Mouse (Mus musculus): ENCODE results near the gene Dhx8. TPM values are rescaled to one million over a fixed set of nuclear protein-coding genes. Genes with fewer than 3 reads are reported as not detected.
A peak's percentile ranks its signal among the peaks of the same experiment; 100 is the strongest.

Gene Dhx8
- polyA plus RNA-seq, 1 experiment from 2014 or later: 52.0 TPM

- peaks cover 36% of the 10 kb centered on the region for H3K36me3 ChIP-seq (ENCODE audit: control insufficient read depth, insufficient read depth, low read length)
- no peaks in the 10 kb centered on the region for H3K27me3 ChIP-seq (ENCODE audit: control insufficient read depth, insufficient read depth, low read length)
- 68% methylated on average over 7 of the region's 7 CpGs for WGBS
- no peaks in the 10 kb centered on the region for H3K4me1 ChIP-seq (ENCODE audit: control insufficient read depth, insufficient read depth, low read length)
- no peak overlapping the region for H3K9ac ChIP-seq (ENCODE audit: low read length)
- H3K4me3 ChIP-seq (ENCODE audit: low read depth, low read length): no peak overlapping the region
- peak; percentile 38 for DNase-seq (ENCODE audit: low spot score)
- no peak for ATAC-seq (ENCODE audit: insufficient number of reproducible peaks, low FRiP score, low TSS enrichment, low read depth)
- H3K4me2 ChIP-seq (ENCODE audit: low read depth, severe bottlenecking): no peak overlapping the region
- H3K9me3 ChIP-seq (ENCODE audit: control insufficient read depth, low read length): no peaks in the 10 kb centered on the region
- no peak overlapping the region for H3K27ac ChIP-seq (replicated peaks; ENCODE audit: low read depth, low read length)
These were observed 31.0 kb downstream of the Dhx8 start for GRCm38 (mm10) chr11:101763723-101764122.

GRCm38 (mm10) chr11:101764546-101764945 lies 31.8 kb downstream of the Dhx8 start:
- H3K4me3 ChIP-seq (ENCODE audit: low read depth, low read length): no peak overlapping the region

DNA sequence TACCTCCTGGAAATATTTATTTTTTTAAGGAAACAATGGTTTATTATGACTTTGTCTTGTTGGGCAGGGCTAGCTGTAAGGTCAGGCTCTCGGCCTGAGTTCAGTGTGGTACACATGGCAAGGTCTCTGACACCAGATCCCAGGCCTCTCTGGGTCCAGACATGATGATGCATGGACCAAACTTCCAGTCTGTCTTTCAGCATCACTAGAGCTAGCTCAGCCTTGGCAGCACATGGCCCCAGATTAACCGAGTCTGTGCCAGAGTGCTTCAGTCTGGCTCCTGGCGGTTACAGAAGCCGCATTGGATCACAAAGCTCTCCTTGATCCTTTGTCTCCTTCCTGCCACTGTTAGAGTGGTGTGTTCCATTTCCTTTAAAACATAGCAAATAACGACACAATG lies 34.6 kb downstream of the Dhx8 start:
- Histone ChIP-seq H3K4me2 (ENCODE audit: low read depth, severe bottlenecking) (no peak overlapping the region), H3K9me3 (ENCODE audit: control insufficient read depth, low read length) (no peaks in the 10 kb centered on the region), H3K36me3 (ENCODE audit: control insufficient read depth, insufficient read depth, low read length) (peaks cover 24% of the 10 kb centered on the region), H3K27me3 (ENCODE audit: control insufficient read depth, insufficient read depth, low read length) (no peaks in the 10 kb centered on the region), H3K27ac (replicated peaks; ENCODE audit: low read depth, low read length) (no peak overlapping the region), H3K9ac (ENCODE audit: low read length) (no peak overlapping the region), H3K4me3 (ENCODE audit: low read depth, low read length) (no peak overlapping the region), H3K4me1 (ENCODE audit: control insufficient read depth, insufficient read depth, low read length) (peaks cover 6% of the 10 kb centered on the region)
- DNase-seq (ENCODE audit: low spot score) (no peak), ATAC-seq (ENCODE audit: insufficient number of reproducible peaks, low FRiP score, low TSS enrichment, low read depth) (no peak)
- WGBS: 83% methylated on average over 5 of the region's 5 CpGs

More at GRCm38 (mm10) chr11:101764546-101764945, 31.8 kb downstream of the Dhx8 start:
- no peak overlapping the region for H3K4me2 ChIP-seq (ENCODE audit: low read depth, severe bottlenecking)
- no peaks in the 10 kb centered on the region for H3K4me1 ChIP-seq (ENCODE audit: control insufficient read depth, insufficient read depth, low read length)
- no peak overlapping the region for H3K27ac ChIP-seq (replicated peaks; ENCODE audit: low read depth, low read length)
- peaks cover 32% of the 10 kb centered on the region for H3K36me3 ChIP-seq (ENCODE audit: control insufficient read depth, insufficient read depth, low read length)
- H3K9ac ChIP-seq (ENCODE audit: low read length): no peak overlapping the region
- WGBS: 95% methylated on average over 8 of the region's 8 CpGs
- DNase-seq (ENCODE audit: low spot score) (no peak), ATAC-seq (ENCODE audit: insufficient number of reproducible peaks, low FRiP score, low TSS enrichment, low read depth) (no peak)
- H3K9me3 ChIP-seq (ENCODE audit: control insufficient read depth, low read length): no peaks in the 10 kb centered on the region
- no peaks in the 10 kb centered on the region for H3K27me3 ChIP-seq (ENCODE audit: control insufficient read depth, insufficient read depth, low read length)

GRCm38 (mm10) chr11:101768721-101769120 lies 36.0 kb downstream of the Dhx8 start:
- H3K4me1 ChIP-seq (ENCODE audit: control insufficient read depth, insufficient read depth, low read length): peaks cover 12% of the 10 kb centered on the region
- 92% methylated on average over 6 of the region's 6 CpGs for WGBS
- no peaks in the 10 kb centered on the region for H3K9me3 ChIP-seq (ENCODE audit: control insufficient read depth, low read length)
- H3K4me2 ChIP-seq (ENCODE audit: low read depth, severe bottlenecking): no peak overlapping the region
- ATAC-seq (ENCODE audit: insufficient number of reproducible peaks, low FRiP score, low TSS enrichment, low read depth) (no peak), DNase-seq (ENCODE audit: low spot score) (no peak)
- no peak overlapping the region for H3K4me3 ChIP-seq (ENCODE audit: low read depth, low read length)
- no peak overlapping the region for H3K9ac ChIP-seq (ENCODE audit: low read length)
- peaks cover 20% of the 10 kb centered on the region for H3K36me3 ChIP-seq (ENCODE audit: control insufficient read depth, insufficient read depth, low read length)
- no peaks in the 10 kb centered on the region for H3K27me3 ChIP-seq (ENCODE audit: control insufficient read depth, insufficient read depth, low read length)
- H3K27ac ChIP-seq (replicated peaks; ENCODE audit: low read depth, low read length): no peak overlapping the region

GRCm38 (mm10) chr11:101770266-101770665 lies 37.5 kb downstream of the Dhx8 start:
- H3K4me2 ChIP-seq (ENCODE audit: low read depth, severe bottlenecking): no peak overlapping the region
- H3K27ac ChIP-seq (replicated peaks; ENCODE audit: low read depth, low read length): no peak overlapping the region
- 0 out of 2 replicates have a peak overlapping the region, but pooled peaks have one; percentile 5 for H3K4me3 ChIP-seq (ENCODE audit: low read depth, low read length)
- H3K36me3 ChIP-seq (ENCODE audit: control insufficient read depth, insufficient read depth, low read length): peaks cover 16% of the 10 kb centered on the region; the same call in 1 of the 2 replicates
- 92% methylated on average over 12 of the region's 12 CpGs for WGBS
- H3K27me3 ChIP-seq (ENCODE audit: control insufficient read depth, insufficient read depth, low read length): no peaks in the 10 kb centered on the region
- no peak overlapping the region for H3K9ac ChIP-seq (ENCODE audit: low read length)
- H3K4me1 ChIP-seq (ENCODE audit: control insufficient read depth, insufficient read depth, low read length): peaks cover 12% of the 10 kb centered on the region
- DNase-seq (ENCODE audit: low spot score): no peak
- no peak for ATAC-seq (ENCODE audit: insufficient number of reproducible peaks, low FRiP score, low TSS enrichment, low read depth)
- H3K9me3 ChIP-seq (ENCODE audit: control insufficient read depth, low read length): no peaks in the 10 kb centered on the region

DNA sequence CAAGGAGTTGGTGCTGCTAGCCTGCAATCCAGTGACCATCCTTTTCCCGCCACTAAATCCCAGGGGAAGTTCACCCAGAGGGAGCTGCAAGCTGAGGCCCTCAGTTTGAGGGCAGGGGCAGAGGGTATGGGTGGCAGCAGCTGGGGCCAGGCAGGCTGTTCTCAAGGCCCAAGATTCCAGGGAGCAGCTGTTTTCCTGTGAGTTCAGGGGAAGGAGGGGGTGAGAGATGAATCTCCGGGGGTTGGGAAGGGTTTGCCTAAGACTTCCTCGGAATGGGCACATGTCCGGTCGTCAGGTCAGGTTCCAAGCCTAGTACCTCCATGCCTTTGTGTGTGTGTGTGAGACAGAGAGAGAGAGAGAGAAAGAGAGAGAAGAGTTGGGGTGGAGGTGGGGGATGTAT lies 39.3 kb downstream of the Dhx8 start:
- Histone ChIP-seq H3K4me2 (ENCODE audit: low read depth, severe bottlenecking) (peak overlapping the region; percentile 31), H3K4me3 (ENCODE audit: low read depth, low read length) (no peak overlapping the region), H3K9me3 (ENCODE audit: control insufficient read depth, low read length) (no peaks in the 10 kb centered on the region), H3K4me1 (ENCODE audit: control insufficient read depth, insufficient read depth, low read length) (peaks cover 12% of the 10 kb centered on the region), H3K9ac (ENCODE audit: low read length) (no peak overlapping the region), H3K27me3 (ENCODE audit: control insufficient read depth, insufficient read depth, low read length) (no peaks in the 10 kb centered on the region), H3K36me3 (ENCODE audit: control insufficient read depth, insufficient read depth, low read length) (peaks cover 7% of the 10 kb centered on the region; the same call in 1 of the 2 replicates), H3K27ac (replicated peaks; ENCODE audit: low read depth, low read length) (peak overlapping the region; percentile 61)
- DNase-seq (ENCODE audit: low spot score) (no peak), ATAC-seq (ENCODE audit: insufficient number of reproducible peaks, low FRiP score, low TSS enrichment, low read depth) (no peak)
- WGBS: 16% methylated on average over 5 of the region's 5 CpGs

DNA sequence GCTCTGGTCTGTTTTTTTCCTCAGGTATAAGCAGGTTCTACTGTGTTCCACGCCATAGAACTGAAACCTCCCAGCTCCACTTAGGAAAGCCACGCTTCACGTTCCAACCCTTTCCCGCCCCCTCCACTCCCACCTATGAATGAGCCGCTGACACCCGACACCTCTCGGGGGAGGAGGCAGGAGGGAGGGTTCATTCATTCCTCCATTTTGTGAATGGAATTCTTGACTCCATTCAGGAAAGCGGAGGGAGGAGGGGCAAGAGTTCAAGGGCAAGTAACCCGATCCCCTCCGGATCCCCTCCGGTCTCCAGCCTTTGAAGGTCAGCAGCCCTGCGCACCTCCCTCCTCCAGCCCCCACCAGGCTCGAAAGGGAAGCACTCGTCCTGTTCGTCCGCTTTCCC lies 39.7 kb downstream of the Dhx8 start:
- peaks cover 12% of the 10 kb centered on the region for H3K4me1 ChIP-seq (ENCODE audit: control insufficient read depth, insufficient read depth, low read length)
- H3K9ac ChIP-seq (ENCODE audit: low read length): no peak overlapping the region
- no peaks in the 10 kb centered on the region for H3K27me3 ChIP-seq (ENCODE audit: control insufficient read depth, insufficient read depth, low read length)
- no peaks in the 10 kb centered on the region for H3K9me3 ChIP-seq (ENCODE audit: control insufficient read depth, low read length)
- H3K4me2 ChIP-seq (ENCODE audit: low read depth, severe bottlenecking): peak overlapping the region; percentile 31
- 0 out of 2 replicates have a peak overlapping the region, but pooled peaks have one; percentile 10 for H3K4me3 ChIP-seq (ENCODE audit: low read depth, low read length)
- ATAC-seq (ENCODE audit: insufficient number of reproducible peaks, low FRiP score, low TSS enrichment, low read depth) (peak; percentile 81), DNase-seq (ENCODE audit: low spot score) (peak; percentile 95)
- peaks cover 5% of the 10 kb centered on the region; the same call in 1 of the 2 replicates for H3K36me3 ChIP-seq (ENCODE audit: control insufficient read depth, insufficient read depth, low read length)
- under 1% methylated on average over 15 of the region's 16 CpGs for WGBS
- H3K27ac ChIP-seq (replicated peaks; ENCODE audit: low read depth, low read length): peak overlapping the region; percentile 61

DNA sequence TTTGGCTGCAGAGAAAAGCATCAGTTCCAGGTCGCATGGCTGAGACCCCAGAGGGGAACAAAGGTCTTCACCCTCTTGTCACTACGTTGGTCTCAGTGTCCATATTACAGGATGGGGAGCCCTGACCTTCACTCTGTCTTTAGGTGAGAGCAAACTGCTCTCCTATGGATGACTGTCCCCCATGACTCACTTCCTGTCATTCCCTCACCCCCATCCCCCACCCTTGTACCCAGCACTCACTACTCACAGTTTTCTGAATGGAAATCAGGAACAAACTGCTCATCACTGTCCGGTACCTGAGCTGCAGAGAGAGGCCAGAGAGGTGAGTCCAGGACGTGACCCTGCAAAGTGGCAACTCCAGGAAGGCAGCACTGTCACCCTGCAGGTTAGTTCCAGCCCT lies 44.1 kb downstream of the Dhx8 start:
- no peak overlapping the region for H3K27ac ChIP-seq (replicated peaks; ENCODE audit: low read depth, low read length)
- no peaks in the 10 kb centered on the region for H3K27me3 ChIP-seq (ENCODE audit: control insufficient read depth, insufficient read depth, low read length)
- WGBS: 87% methylated on average over 4 of the region's 4 CpGs

DNA sequence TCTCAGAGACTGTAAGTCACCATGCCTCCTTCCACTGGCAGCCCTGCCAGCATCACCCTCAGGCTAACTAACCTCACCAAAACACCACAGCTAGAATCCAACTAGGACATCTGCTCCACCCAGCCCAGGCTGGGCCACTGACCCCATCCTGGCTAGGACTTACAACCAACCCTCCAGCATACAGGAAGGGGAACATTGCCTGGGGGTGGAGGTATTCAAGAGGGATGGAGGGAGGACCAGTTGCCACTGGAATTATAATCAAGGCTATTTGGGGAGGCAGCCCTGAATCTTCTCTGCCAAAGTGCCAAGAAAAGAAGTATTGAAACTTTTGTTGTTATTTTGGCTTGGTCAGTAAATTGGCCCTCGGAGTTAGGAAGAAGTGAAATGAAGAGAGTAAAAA lies 50.4 kb downstream of the Dhx8 start:
- Histone ChIP-seq H3K4me3 (ENCODE audit: low read depth, low read length) (no peak overlapping the region), H3K27ac (replicated peaks; ENCODE audit: low read depth, low read length) (no peak overlapping the region), H3K9ac (ENCODE audit: low read length) (no peak overlapping the region), H3K4me2 (ENCODE audit: low read depth, severe bottlenecking) (no peak overlapping the region; the same call in 1 of the 2 replicates), H3K9me3 (ENCODE audit: control insufficient read depth, low read length) (no peaks in the 10 kb centered on the region), H3K4me1 (ENCODE audit: control insufficient read depth, insufficient read depth, low read length) (0 out of 2 replicates have a peak, but pooled peaks cover 11% of the 10 kb centered on the region), H3K36me3 (ENCODE audit: control insufficient read depth, insufficient read depth, low read length) (no peaks in the 10 kb centered on the region), H3K27me3 (ENCODE audit: control insufficient read depth, insufficient read depth, low read length) (peaks cover 11% of the 10 kb centered on the region; the same call in 1 of the 2 replicates)
- ATAC-seq (ENCODE audit: insufficient number of reproducible peaks, low FRiP score, low TSS enrichment, low read depth) (no peak), DNase-seq (ENCODE audit: low spot score) (no peak)
- WGBS: 46% methylated on average over 1 of the region's 1 CpGs

More for the DNA sequence above, 44.1 kb downstream of the Dhx8 start:
- DNase-seq (ENCODE audit: low spot score) (no peak), ATAC-seq (ENCODE audit: insufficient number of reproducible peaks, low FRiP score, low TSS enrichment, low read depth) (no peak)
- Histone ChIP-seq H3K36me3 (ENCODE audit: control insufficient read depth, insufficient read depth, low read length) (no peaks in the 10 kb centered on the region; the same call in 1 of the 2 replicates), H3K9me3 (ENCODE audit: control insufficient read depth, low read length) (no peaks in the 10 kb centered on the region), H3K4me3 (ENCODE audit: low read depth, low read length) (no peak overlapping the region), H3K4me2 (ENCODE audit: low read depth, severe bottlenecking) (no peak overlapping the region), H3K9ac (ENCODE audit: low read length) (no peak overlapping the region), H3K4me1 (ENCODE audit: control insufficient read depth, insufficient read depth, low read length) (peaks cover 13% of the 10 kb centered on the region)

Measured in limb, embryonic 11.5 days (tissue).